Mouse (Mus musculus): ENCODE data around the gene Pex11b. TPM values are rescaled to one million over a fixed set of nuclear protein-coding genes. Genes with fewer than 3 reads are reported as not detected.

Pex11b gene
- polyA plus RNA-seq, 1 experiment, result 41.0 TPM

DNA sequence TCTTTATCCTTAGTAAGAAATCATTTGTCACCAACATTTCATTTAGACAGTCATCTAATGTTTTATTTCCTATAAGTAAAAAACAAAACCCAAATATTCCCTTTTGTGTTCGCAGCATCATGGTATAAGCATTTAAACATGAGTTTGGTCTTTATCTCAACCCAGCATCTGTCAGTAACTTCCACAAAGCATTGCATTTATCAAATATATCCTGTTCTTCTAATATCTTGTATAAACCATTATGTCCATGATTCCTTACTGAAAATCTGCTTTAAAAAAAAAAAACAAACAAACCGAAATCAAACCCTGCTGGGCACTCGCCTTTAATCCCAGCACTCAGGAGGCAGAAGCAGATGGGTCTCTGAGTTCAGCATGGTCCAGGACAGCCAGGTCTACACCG, 28.6 kb upstream of the Pex11b start:
- H3K27me3 ChIP-seq (ENCODE audit: control insufficient read depth, insufficient read depth, low read length), result no peaks in the 10 kb centered on the region; the same call in 1 of the 2 replicates
- WGBS, result 95% methylated on average over 4 of the region's 4 CpGs
- no peaks in the 10 kb centered on the region for H3K4me1 ChIP-seq (replicated peaks; ENCODE audit: control insufficient read depth, insufficient read depth, low read length)
- no peak overlapping the region for H3K4me3 ChIP-seq (ENCODE audit: control insufficient read depth, insufficient read depth, low read length)
- H3K27ac ChIP-seq (ENCODE audit: control insufficient read depth, insufficient read depth, low read length), result no peak overlapping the region
- DNase-seq, result no peak
- no peaks in the 10 kb centered on the region for H3K36me3 ChIP-seq (ENCODE audit: control insufficient read depth, insufficient read depth, low read length)
- no peak for TF ChIP-seq CTCF (IDR thresholded peaks at IDR 0.05; ENCODE audit: borderline replicate concordance, control insufficient read depth, extremely low read depth, insufficient read depth, low read length, poor library complexity)
- TF ChIP-seq POLR2A (IDR thresholded peaks at IDR 0.05; ENCODE audit: control insufficient read depth, extremely low read depth, insufficient read depth, low read length, poor library complexity), result no peak

- no peak for TF ChIP-seq POLR2A (IDR thresholded peaks at IDR 0.05; ENCODE audit: control insufficient read depth, extremely low read depth, insufficient read depth, low read length, poor library complexity)
- TF ChIP-seq CTCF (IDR thresholded peaks at IDR 0.05; ENCODE audit: borderline replicate concordance, control insufficient read depth, extremely low read depth, insufficient read depth, low read length, poor library complexity), result no peak
These were observed 17.2 kb upstream of the Pex11b start for GRCm38 (mm10) chr3:96617941-96618340.

DNA sequence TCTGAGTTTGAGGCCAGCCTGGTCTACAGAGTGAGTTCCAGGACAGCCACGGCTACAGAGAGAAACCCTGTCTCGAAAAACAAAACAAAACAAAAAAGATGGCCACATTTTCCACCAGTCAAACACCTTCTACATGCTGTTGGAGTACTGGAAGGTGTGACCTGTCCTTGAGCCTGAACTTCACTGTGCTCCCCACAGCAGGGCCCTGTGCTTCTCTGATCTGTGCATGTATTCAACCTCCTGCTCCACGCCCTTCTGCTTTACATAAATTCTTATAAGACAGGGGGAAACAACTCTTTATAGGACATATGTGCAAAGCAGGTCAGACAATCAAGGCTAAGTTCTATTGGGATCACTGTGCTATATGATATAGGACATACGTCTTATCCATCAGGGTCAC, 12.0 kb upstream of the Pex11b start:
- Histone ChIP-seq H3K4me3 (ENCODE audit: control insufficient read depth, insufficient read depth, low read length) (no peak overlapping the region), H3K27me3 (ENCODE audit: control insufficient read depth, insufficient read depth, low read length) (no peaks in the 10 kb centered on the region), H3K4me1 (replicated peaks; ENCODE audit: control insufficient read depth, insufficient read depth, low read length) (no peaks in the 10 kb centered on the region), H3K36me3 (ENCODE audit: control insufficient read depth, insufficient read depth, low read length) (no peaks in the 10 kb centered on the region; the same call in 1 of the 2 replicates), H3K27ac (ENCODE audit: control insufficient read depth, insufficient read depth, low read length) (no peak overlapping the region)
- DNase-seq, result no peak
- TF ChIP-seq CTCF (IDR thresholded peaks at IDR 0.05; ENCODE audit: borderline replicate concordance, control insufficient read depth, extremely low read depth, insufficient read depth, low read length, poor library complexity), result no peak
- WGBS, result 97% methylated on average over 4 of the region's 4 CpGs

More at GRCm38 (mm10) chr3:96617941-96618340, 17.2 kb upstream of the Pex11b start:
- no peak for DNase-seq
- WGBS, result 96% methylated on average over 3 of the region's 3 CpGs
- H3K36me3 ChIP-seq (ENCODE audit: control insufficient read depth, insufficient read depth, low read length), result no peaks in the 10 kb centered on the region; the same call in 1 of the 2 replicates
- no peaks in the 10 kb centered on the region for H3K27me3 ChIP-seq (ENCODE audit: control insufficient read depth, insufficient read depth, low read length)
- H3K4me3 ChIP-seq (ENCODE audit: control insufficient read depth, insufficient read depth, low read length), result no peak overlapping the region
- H3K4me1 ChIP-seq (replicated peaks; ENCODE audit: control insufficient read depth, insufficient read depth, low read length), result no peaks in the 10 kb centered on the region
- no peak overlapping the region for H3K27ac ChIP-seq (ENCODE audit: control insufficient read depth, insufficient read depth, low read length)

DNA sequence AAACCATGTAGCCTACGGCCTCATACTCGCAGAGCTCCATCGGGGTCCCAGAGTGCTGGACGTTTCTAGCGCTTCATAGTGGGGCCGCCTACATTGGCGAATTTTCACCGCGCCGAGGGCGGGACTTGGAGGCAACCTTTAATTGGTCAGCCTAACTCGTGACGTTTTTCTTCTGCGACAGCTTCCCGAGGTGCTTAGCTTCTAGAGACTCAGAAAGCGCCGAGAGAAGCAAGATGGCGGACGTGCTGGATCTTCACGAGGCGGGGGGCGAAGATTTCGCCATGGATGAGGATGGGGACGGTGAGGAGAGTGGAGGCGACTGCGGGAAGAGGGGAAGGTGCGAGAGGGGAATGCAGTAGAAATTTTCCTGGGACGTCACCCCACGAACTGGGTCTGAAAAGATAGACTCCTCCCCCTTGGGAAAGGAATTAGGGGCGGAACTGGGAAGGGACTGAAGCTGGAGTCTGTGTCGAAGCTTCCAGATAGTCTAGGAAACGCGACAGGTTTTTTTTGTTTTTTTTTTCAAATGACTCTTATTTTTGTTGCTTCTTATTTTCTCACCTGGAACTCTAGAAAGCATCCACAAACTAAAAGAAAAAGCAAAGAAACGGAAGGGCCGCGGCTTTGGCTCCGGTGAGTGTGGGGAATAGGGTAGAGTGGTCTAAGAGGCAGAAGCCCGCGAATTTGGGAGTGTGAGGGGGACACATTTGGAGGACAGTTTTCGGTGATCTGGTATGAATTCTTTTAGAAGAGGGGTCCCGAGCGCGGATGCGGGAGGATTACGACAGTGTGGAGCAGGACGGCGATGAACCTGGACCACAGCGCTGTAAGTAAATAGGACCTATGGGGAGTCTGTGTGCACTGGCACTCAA, 5.2 kb upstream of the Pex11b start, which contains the start of gene Rbm8a:
Gene Rbm8a, plus strand, starts transcription at position 205 of the 872 bp plus-strand sequence.
- Histone ChIP-seq H3K4me3 (ENCODE audit: control insufficient read depth, insufficient read depth, low read length) (peak within 1 kb of the TSS; percentile 95), H3K27me3 (ENCODE audit: control insufficient read depth, insufficient read depth, low read length) (no peaks in the 10 kb centered on the region), H3K36me3 (ENCODE audit: control insufficient read depth, insufficient read depth, low read length) (peaks cover 5% of the 10 kb centered on the region; the same call in 1 of the 2 replicates), H3K4me1 (replicated peaks; ENCODE audit: control insufficient read depth, insufficient read depth, low read length) (peaks cover 13% of the 10 kb centered on the region), H3K27ac (ENCODE audit: control insufficient read depth, insufficient read depth, low read length) (no peak within 1 kb of the TSS)
- peak; percentile 95 for DNase-seq
- under 1% methylated on average over 48 of the region's 48 CpGs for WGBS
- TF ChIP-seq CTCF (IDR thresholded peaks at IDR 0.05; ENCODE audit: borderline replicate concordance, control insufficient read depth, extremely low read depth, insufficient read depth, low read length, poor library complexity) (peak; percentile 36; the same call in 1 of the 2 replicates), POLR2A (IDR thresholded peaks at IDR 0.05; ENCODE audit: control insufficient read depth, extremely low read depth, insufficient read depth, low read length, poor library complexity) (peak; percentile 84)

DNA sequence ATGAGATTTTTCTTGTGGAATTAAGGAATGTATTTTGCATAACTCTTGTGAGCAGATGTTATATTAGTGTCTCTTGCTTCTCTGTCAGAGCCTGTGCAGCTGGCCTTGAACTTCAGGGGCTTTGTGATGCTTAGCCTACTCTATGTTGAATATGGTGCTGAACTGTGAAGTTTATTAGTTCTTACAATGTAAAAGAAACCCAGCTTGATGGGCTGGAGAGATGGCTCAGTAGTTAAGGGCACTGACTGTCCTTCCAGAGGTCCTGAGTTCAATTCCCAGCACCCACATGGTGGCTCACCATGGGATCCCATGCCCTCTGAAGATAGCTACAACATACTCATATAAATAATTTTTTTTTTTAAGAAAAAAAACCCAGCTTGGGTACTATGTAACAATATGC, 3.1 kb upstream of the Pex11b start:
- Histone ChIP-seq H3K4me3 (ENCODE audit: control insufficient read depth, insufficient read depth, low read length) (no peak overlapping the region), H3K27ac (ENCODE audit: control insufficient read depth, insufficient read depth, low read length) (no peak overlapping the region), H3K36me3 (ENCODE audit: control insufficient read depth, insufficient read depth, low read length) (peaks cover 5% of the 10 kb centered on the region; the same call in 1 of the 2 replicates), H3K27me3 (ENCODE audit: control insufficient read depth, insufficient read depth, low read length) (no peaks in the 10 kb centered on the region), H3K4me1 (replicated peaks; ENCODE audit: control insufficient read depth, insufficient read depth, low read length) (peaks cover 19% of the 10 kb centered on the region)
- no peak for TF ChIP-seq CTCF (IDR thresholded peaks at IDR 0.05; ENCODE audit: borderline replicate concordance, control insufficient read depth, extremely low read depth, insufficient read depth, low read length, poor library complexity)
- TF ChIP-seq POLR2A (IDR thresholded peaks at IDR 0.05; ENCODE audit: control insufficient read depth, extremely low read depth, insufficient read depth, low read length, poor library complexity), result no peak
- no peak for DNase-seq

DNA sequence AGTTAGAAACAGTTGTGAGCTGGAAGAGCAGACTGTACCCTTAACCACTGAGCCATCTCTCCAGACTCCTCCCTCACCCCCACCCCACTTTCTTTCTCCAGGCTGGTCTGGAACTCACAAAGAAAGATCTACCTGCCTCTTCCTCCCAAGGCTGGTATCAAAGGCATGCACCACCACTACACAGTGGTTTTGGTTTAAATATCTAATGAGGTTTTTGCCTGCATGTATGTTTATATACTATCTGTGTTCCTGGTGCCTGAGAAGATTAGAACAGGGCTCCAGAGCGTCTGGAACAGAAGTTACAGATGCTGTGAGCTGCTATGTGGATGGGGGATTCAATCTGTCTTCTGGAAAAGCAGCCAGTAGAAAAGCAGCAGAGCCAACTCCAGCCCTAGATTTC, 1.2 kb upstream of the Pex11b start:
- WGBS, result 78% methylated on average over 1 of the region's 1 CpGs
- Histone ChIP-seq H3K36me3 (ENCODE audit: control insufficient read depth, insufficient read depth, low read length) (peaks cover 5% of the 10 kb centered on the region; the same call in 1 of the 2 replicates), H3K4me3 (ENCODE audit: control insufficient read depth, insufficient read depth, low read length) (no peak overlapping the region), H3K4me1 (replicated peaks; ENCODE audit: control insufficient read depth, insufficient read depth, low read length) (peaks cover 18% of the 10 kb centered on the region), H3K27me3 (ENCODE audit: control insufficient read depth, insufficient read depth, low read length) (no peaks in the 10 kb centered on the region), H3K27ac (ENCODE audit: control insufficient read depth, insufficient read depth, low read length) (no peak overlapping the region)
- no peak for DNase-seq
- TF ChIP-seq CTCF (IDR thresholded peaks at IDR 0.05; ENCODE audit: borderline replicate concordance, control insufficient read depth, extremely low read depth, insufficient read depth, low read length, poor library complexity) (no peak), POLR2A (IDR thresholded peaks at IDR 0.05; ENCODE audit: control insufficient read depth, extremely low read depth, insufficient read depth, low read length, poor library complexity) (no peak)

Data from thymus, adult 2 months (tissue).